Mouse (Mus musculus) liver, embryonic 16.5 days (tissue): ENCODE data around the gene Smagp. TPM values are rescaled to one million over a fixed set of nuclear protein-coding genes. Genes with fewer than 3 reads are reported as not detected.

Experiments
- ATAC-seq: fragments of 200-750 bp; cut with Nextera tagmentation; 2 replicates; pipeline ENCODE4 v1.8.0; 2017; ENCODE audit warnings: low read depth, mild to moderate bottlenecking, moderate number of reproducible peaks, moderate library complexity
- H3K27ac ChIP-seq: fragments of 300-500 bp; sonication (generic); 2 replicates; pipeline ENCODE4 v1.5.1; 2014; ENCODE audit warnings: mild to moderate bottlenecking, low read length
- H3K27me3 ChIP-seq: fragments of 300-500 bp; sonication (generic); 2 replicates; pipeline ENCODE4 v1.6.1; 2014; ENCODE audit warnings: low read depth, low read length, mixed read lengths; ENCODE audit not compliant: control insufficient read depth, insufficient read depth
- H3K36me3 ChIP-seq: fragments of 300-500 bp; sonication (generic); 2 replicates; pipeline ENCODE4 v1.6.1; 2014; ENCODE audit warnings: mild to moderate bottlenecking; ENCODE audit not compliant: control insufficient read depth, insufficient read depth
- H3K4me1 ChIP-seq: fragments of 300-500 bp; sonication (generic); 2 replicates; pipeline ENCODE4 v1.6.1; 2014; ENCODE audit warnings: low read depth, low read length, mixed read lengths; ENCODE audit not compliant: control insufficient read depth
- H3K4me2 ChIP-seq: fragments of 300-500 bp; sonication (generic); 2 replicates; pipeline ENCODE4 v1.6.1; 2014; ENCODE audit warnings: low read depth, low read length, mixed read lengths
- H3K4me3 ChIP-seq: fragments of 300-500 bp; sonication (generic); 2 replicates; pipeline ENCODE4 v1.5.1; 2014; ENCODE audit warnings: low read depth, mild to moderate bottlenecking, low read length
- H3K9ac ChIP-seq: fragments of 300-500 bp; sonication (generic); 2 replicates; pipeline ENCODE4 v1.6.1; 2014; ENCODE audit warnings: low read depth, low read length
- H3K9me3 ChIP-seq: fragments of 300-500 bp; sonication (generic); replicated peaks from 2 replicates; pipeline ENCODE4 v1.6.1; 2016; ENCODE audit warnings: low read length; ENCODE audit not compliant: control insufficient read depth
- WGBS: fragments of 180-500 bp; shearing (Covaris S2); extraction: QIAGEN DNeasy Blood & Tissue Kit; methylation state at CpG from one replicate; pipeline ENCODE4 v1.1.7; 2014; ENCODE audit not compliant: insufficient replicate concordance; 5-methylcytosine and 5-hydroxymethylcytosine counted together
- polyA plus RNA-seq: library from polyadenylated mRNA; unstranded; fragments of >200 nt; fragmentation: Nextera tagmentation; extraction: Ambion mirVana; gene quantifications from 2 replicates; pipeline ENCODE4 v1.2.1, GENCODE M21; 2015

Gene Smagp
- polyA plus RNA-seq, 1 experiment from 2014 or later: 9.3 TPM

GRCm38 (mm10) chr15:100678581-100678980 lies 41.8 kb upstream of the Smagp start:
- no peak overlapping the region for H3K9ac ChIP-seq
- H3K27me3 ChIP-seq: no peaks in the 10 kb centered on the region
- peak overlapping the region; percentile 3; the same call in 1 of the 2 replicates for H3K4me2 ChIP-seq
- no peak for ATAC-seq
- H3K36me3 ChIP-seq: no peaks in the 10 kb centered on the region
- H3K27ac ChIP-seq: peak overlapping the region; percentile 57
- peaks cover 35% of the 10 kb centered on the region for H3K4me1 ChIP-seq
- 73% methylated on average over 12 of the region's 12 CpGs for WGBS
- no peaks in the 10 kb centered on the region for H3K9me3 ChIP-seq
- H3K4me3 ChIP-seq: no peak overlapping the region

DNA sequence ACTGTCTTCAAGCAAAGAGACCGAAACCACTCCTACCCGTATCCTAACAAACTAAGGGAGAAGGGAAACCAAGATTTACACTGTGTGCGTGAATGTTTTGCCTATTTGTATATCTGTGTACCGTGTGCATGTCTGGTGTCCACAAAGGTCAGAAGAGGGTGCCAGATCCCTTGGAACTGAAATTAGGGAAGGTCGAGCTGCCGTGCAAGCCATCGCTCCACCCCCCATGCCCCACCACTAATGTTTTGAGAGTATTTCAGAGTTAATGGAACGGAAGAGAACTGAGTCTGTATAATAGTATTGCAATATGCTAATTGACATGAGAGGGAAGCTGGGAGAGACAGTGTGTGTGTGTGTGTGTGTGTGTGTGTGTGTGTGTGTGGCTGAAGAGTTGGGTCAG lies 40.9 kb upstream of the Smagp start:
- ATAC-seq: no peak
- Histone ChIP-seq H3K27ac (no peak overlapping the region), H3K36me3 (no peaks in the 10 kb centered on the region), H3K27me3 (no peaks in the 10 kb centered on the region), H3K4me1 (peaks cover 42% of the 10 kb centered on the region), H3K9me3 (no peaks in the 10 kb centered on the region), H3K4me2 (no peak overlapping the region), H3K9ac (no peak overlapping the region), H3K4me3 (no peak overlapping the region)
- 75% methylated on average over 8 of the region's 8 CpGs for WGBS

DNA sequence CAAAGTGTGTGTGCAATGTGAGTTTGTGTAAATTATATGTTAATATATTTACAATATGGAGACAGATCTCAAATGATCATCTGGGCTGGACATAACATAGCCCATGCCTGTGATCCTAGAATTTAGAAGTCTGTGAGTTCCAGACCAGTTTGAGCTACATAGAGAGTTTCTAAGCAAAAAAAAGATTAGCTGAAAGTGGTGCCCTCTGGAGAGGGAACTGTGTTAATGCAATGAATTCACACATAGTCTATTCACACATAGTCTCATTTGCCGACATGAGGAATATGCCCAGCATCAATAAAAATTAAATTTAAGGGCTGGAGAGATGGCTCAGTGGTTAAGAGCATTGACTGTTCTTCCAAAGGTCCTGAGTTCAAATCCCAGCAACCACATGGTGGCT lies 39.8 kb upstream of the Smagp start:
- Histone ChIP-seq H3K4me1 (peaks cover 39% of the 10 kb centered on the region), H3K27ac (no peak overlapping the region), H3K9me3 (no peaks in the 10 kb centered on the region), H3K36me3 (no peaks in the 10 kb centered on the region), H3K4me3 (no peak overlapping the region), H3K4me2 (no peak overlapping the region), H3K27me3 (no peaks in the 10 kb centered on the region), H3K9ac (no peak overlapping the region)
- no peak for ATAC-seq
- WGBS: 61% methylated on average over 1 of the region's 1 CpGs

DNA sequence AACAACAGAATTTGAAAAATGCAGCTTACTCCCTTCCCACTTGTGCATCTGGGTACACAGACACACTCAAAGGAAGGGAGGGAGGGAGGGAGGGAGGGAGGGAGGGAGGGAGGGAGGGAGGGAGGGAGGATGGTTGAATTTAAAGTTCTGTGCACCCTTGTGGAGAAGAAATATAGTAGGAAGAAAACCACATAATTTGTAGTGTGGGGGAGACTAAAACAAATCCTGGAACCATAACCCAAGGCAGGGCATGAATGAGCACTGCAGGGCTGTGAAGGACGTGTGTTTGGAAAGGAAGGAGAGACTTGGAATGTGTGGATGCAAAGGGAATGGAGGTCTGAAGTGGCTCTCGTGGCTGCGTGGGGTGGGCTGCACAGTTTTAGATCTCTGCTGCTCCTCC lies 38.7 kb upstream of the Smagp start:
- H3K27ac ChIP-seq: peak overlapping the region; percentile 50; the same call in 1 of the 2 replicates
- no peak overlapping the region for H3K4me2 ChIP-seq
- peaks cover 33% of the 10 kb centered on the region for H3K4me1 ChIP-seq
- no peaks in the 10 kb centered on the region for H3K36me3 ChIP-seq
- no peak for ATAC-seq
- no peaks in the 10 kb centered on the region for H3K9me3 ChIP-seq
- H3K27me3 ChIP-seq: no peaks in the 10 kb centered on the region
- H3K9ac ChIP-seq: no peak overlapping the region
- WGBS: 71% methylated on average over 3 of the region's 3 CpGs
- no peak overlapping the region for H3K4me3 ChIP-seq

GRCm38 (mm10) chr15:100674566-100674965 lies 37.8 kb upstream of the Smagp start:
- Histone ChIP-seq H3K4me2 (peak overlapping the region; percentile 2; the same call in 1 of the 2 replicates), H3K27ac (peak overlapping the region; percentile 75)
- 50% methylated on average over 10 of the region's 10 CpGs for WGBS

DNA sequence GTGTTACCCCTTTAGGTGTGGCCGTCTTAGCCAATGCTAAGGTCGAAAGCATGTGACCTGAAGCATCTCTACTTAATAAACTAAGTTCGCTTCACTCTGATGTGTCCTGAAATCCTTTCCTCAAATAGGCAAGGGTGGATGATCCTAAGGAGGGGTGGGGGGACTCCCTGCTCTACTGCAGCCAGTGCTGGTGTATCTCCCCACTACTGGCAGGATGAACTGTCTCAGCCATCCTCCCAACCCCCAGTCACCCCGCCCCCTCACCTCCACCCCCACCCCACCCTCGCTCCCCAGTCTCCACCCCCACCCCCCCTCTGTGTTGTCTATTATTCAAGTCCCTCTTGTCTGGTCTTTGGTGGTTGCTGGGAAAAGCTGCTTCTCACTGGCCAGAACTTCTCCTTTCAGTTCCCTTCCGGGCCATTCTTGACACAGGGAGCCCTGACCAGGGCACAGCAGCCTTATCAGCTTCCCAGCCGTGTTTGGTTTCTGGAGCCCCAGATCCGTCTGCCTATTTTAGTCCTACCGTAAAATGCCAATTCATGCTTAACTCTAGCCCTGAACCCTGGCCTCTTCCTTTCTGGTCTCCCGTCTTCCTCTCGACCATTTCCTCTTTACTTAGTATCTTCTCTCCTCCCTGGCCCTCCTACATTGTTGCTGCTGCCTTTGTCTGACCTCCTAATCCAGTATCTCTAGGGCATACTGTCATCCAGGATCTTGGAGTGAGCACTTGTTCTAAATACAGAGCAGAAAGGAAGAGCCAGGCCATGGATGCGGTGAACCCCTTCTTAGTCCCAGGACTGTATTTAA lies 37.0 kb upstream of the Smagp start:
- peak overlapping the region; percentile 2 for H3K4me2 ChIP-seq
- H3K27ac ChIP-seq: peak overlapping the region; percentile 75
- no peaks in the 10 kb centered on the region for H3K27me3 ChIP-seq
- H3K36me3 ChIP-seq: no peaks in the 10 kb centered on the region
- no peaks in the 10 kb centered on the region for H3K9me3 ChIP-seq
- H3K4me3 ChIP-seq: no peak overlapping the region
- peak; percentile 84 for ATAC-seq
- 0 out of 2 replicates have a peak overlapping the region, but pooled peaks have one; percentile 5 for H3K9ac ChIP-seq
- peaks cover 30% of the 10 kb centered on the region for H3K4me1 ChIP-seq
- WGBS: 11% methylated on average over 12 of the region's 12 CpGs

More at GRCm38 (mm10) chr15:100674566-100674965, 37.8 kb upstream of the Smagp start:
- Histone ChIP-seq H3K27me3 (no peaks in the 10 kb centered on the region), H3K4me1 (peaks cover 28% of the 10 kb centered on the region), H3K9ac (no peak overlapping the region), H3K4me3 (no peak overlapping the region), H3K36me3 (no peaks in the 10 kb centered on the region), H3K9me3 (no peaks in the 10 kb centered on the region)
- ATAC-seq: no peak

DNA sequence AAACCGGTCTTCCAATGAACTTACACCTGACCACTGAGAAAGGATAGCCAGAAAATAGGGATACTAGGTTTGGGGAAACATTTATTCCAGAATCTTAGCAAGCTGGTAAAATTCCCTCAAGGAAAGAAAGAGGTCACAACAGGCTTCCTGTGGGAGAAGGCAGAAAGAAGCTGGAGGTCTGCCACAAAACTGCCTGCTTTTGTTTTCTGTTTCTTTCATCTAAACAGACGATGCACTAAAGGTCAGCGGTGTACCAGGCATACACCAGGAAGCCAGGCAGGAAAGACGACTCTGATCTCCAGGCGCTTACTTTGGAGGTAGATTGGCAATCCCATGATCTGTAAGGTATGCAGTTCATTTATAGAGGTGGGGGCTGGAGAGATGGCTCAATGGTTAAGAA lies 34.1 kb upstream of the Smagp start:
- H3K4me1 ChIP-seq: peaks cover 35% of the 10 kb centered on the region
- 79% methylated on average over 5 of the region's 5 CpGs for WGBS

GRCm38 (mm10) chr15:100670004-100670403 lies 33.3 kb upstream of the Smagp start:
- 69% methylated on average over 8 of the region's 8 CpGs for WGBS
- H3K4me1 ChIP-seq: peaks cover 33% of the 10 kb centered on the region
- no peak overlapping the region for H3K4me3 ChIP-seq
- H3K27me3 ChIP-seq: no peaks in the 10 kb centered on the region
- H3K27ac ChIP-seq: no peak overlapping the region
- H3K9ac ChIP-seq: no peak overlapping the region
- no peaks in the 10 kb centered on the region for H3K36me3 ChIP-seq
- H3K4me2 ChIP-seq: no peak overlapping the region
- no peaks in the 10 kb centered on the region for H3K9me3 ChIP-seq
- ATAC-seq: no peak

More for the DNA sequence above, 34.1 kb upstream of the Smagp start:
- no peak for ATAC-seq
- no peaks in the 10 kb centered on the region for H3K9me3 ChIP-seq
- no peak overlapping the region for H3K4me2 ChIP-seq
- no peaks in the 10 kb centered on the region for H3K36me3 ChIP-seq
- H3K9ac ChIP-seq: no peak overlapping the region
- no peak overlapping the region for H3K4me3 ChIP-seq
- no peaks in the 10 kb centered on the region for H3K27me3 ChIP-seq
- no peak overlapping the region for H3K27ac ChIP-seq

DNA sequence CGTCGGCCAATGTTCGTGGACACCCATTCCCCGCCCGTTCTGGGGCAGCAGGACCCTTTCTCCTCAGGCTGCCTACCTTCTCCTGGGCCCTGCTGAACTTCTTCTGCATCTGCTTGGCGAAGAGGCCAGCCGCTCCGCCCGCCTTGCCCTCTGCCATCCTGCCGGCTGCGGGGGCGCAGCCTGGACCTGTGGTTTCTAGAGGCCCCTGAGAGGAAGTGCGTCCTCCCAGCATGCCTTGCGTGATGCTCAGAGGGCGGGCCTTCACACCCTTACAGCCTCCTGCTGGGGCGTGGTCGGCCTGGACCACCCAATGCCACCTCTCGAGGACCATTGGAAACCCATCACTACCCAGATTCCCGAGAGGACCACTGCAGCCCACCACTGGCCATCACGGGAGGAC lies 32.6 kb upstream of the Smagp start, which contains the start of gene Bin2:
TSS of gene Bin2 (minus strand) at position 217 of the 400 bp plus-strand sequence.
- no peaks in the 10 kb centered on the region for H3K27me3 ChIP-seq
- H3K9me3 ChIP-seq: no peaks in the 10 kb centered on the region
- H3K4me1 ChIP-seq: peaks cover 26% of the 10 kb centered on the region
- H3K4me2 ChIP-seq: peak within 1 kb of the TSS; percentile 71
- peak within 1 kb of the TSS; percentile 64 for H3K9ac ChIP-seq
- 18% methylated on average over 20 of the region's 20 CpGs for WGBS
- H3K27ac ChIP-seq: peak within 1 kb of the TSS; percentile 53
- no peaks in the 10 kb centered on the region for H3K36me3 ChIP-seq
- H3K4me3 ChIP-seq: peak within 1 kb of the TSS; percentile 67
- ATAC-seq: peak; percentile 63
